Mouse (Mus musculus): ENCODE results near the gene Shc4.

- TF ChIP-seq CTCF (IDR thresholded peaks at IDR 0.05) (no peak), EP300 (IDR thresholded peaks at IDR 0.05; ENCODE audit: insufficient read depth, low read depth, low read length) (no peak), POLR2A (IDR thresholded peaks at IDR 0.05; ENCODE audit: insufficient read depth, low read depth, low read length) (no peak)
Observed at GRCm38 (mm10) chr2:125716599-125716998, 7.3 kb downstream of the Shc4 start.

All from heart, adult 2 months (tissue).